In the genomic region with DNA sequence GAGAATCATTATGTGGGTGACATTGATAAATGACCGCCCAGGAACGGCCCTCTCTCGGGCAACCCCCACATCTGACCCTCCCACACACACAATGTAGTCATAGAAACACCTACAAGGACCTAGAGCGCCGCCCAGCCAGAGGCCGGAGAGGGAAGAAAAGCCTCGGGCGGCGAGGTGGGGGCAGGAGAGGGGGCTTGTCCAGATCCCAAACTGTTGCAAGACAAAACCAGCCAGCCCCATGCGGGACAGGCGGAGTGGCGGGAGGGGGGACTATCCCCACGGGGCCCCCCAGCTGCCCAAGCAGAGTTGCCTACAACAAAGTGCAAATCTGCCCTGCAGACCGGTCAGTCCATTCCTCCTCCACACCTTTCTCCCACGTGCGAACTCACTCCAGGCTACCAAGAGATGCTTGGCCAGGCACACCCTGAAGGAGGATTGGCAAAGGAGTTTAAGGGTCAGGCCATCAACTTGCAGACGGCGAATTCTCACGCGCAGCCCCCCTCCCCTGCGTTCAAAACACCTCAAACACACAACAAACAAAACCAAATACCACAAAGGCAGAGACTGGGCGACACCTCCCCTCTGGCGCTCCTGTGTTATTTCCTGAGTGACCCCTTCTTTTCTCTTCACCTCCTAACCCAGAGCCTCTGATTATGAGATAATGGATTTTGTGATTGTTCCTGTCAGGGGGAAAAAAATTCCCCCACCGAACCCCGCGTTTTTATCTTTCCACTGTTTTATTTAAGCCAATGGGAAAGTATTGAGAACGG, we compare ENCODE assay signal across 7 mouse cellular contexts.
A peak's percentile ranks its signal among the peaks of the same experiment; 100 is the strongest.
DNase-seq lines count a peak whose midpoint lies in the region; ATAC-seq and TF ChIP-seq lines count a peak whose summit lies in the region.

No protein-coding gene starts in this region.

- peak overlapping the region; percentile 53 for H3K9ac ChIP-seq in forebrain, embryonic 12.5 days
- H3K9ac ChIP-seq in midbrain, embryonic 11.5 days (ENCODE audit: low read length) = peak overlapping the region; percentile 31; the same call in 1 of the 2 replicates

- H3K4me1 ChIP-seq in forebrain, embryonic 12.5 days = peaks cover 42% of the 10 kb centered on the region
- peaks cover 3% of the 10 kb centered on the region; the same call in 1 of the 2 replicates for H3K4me1 ChIP-seq in kidney, adult 2 months (ENCODE audit: control insufficient read depth, insufficient read depth, low read length)
- H3K4me1 ChIP-seq in midbrain, embryonic 11.5 days (ENCODE audit: control insufficient read depth, insufficient read depth, low read length) = peaks cover 29% of the 10 kb centered on the region

- no peaks in the 10 kb centered on the region for H3K9me3 ChIP-seq in forebrain, embryonic 12.5 days
- no peaks in the 10 kb centered on the region for H3K9me3 ChIP-seq in midbrain, embryonic 11.5 days (ENCODE audit: control insufficient read depth, low read length)

- peak; percentile 44; the same call in 1 of the 2 replicates for ATAC-seq in forebrain, embryonic 12.5 days (ENCODE audit: low FRiP score)
- peak; percentile 57 for ATAC-seq in midbrain, embryonic 11.5 days (ENCODE audit: low FRiP score)
- no peak for ATAC-seq in activated CD4-positive, CD25-positive, alpha-beta regulatory T cell, adult 4 months

- H3K27ac ChIP-seq in forebrain, embryonic 12.5 days = peak overlapping the region; percentile 78
- H3K27ac ChIP-seq in kidney, adult 2 months (ENCODE audit: insufficient read depth, low read depth, low read length) = peak overlapping the region; percentile 21
- H3K27ac ChIP-seq in midbrain, embryonic 11.5 days (ENCODE audit: low read depth, low read length) = no peak overlapping the region

- under 1% methylated on average over 27 of the region's 27 CpGs for WGBS in forebrain, embryonic 12.5 days
- 12% methylated on average over 27 of the region's 27 CpGs for WGBS in kidney, adult 2 months
- 1% methylated on average over 24 of the region's 27 CpGs for WGBS in midbrain, embryonic 11.5 days

- DNase-seq in 3T3-L1 (ENCODE audit: low read depth, low spot score) (peak; percentile 33), R1 (ENCODE audit: low read depth, low spot score) (peak; percentile 75)
- peak; percentile 66 for DNase-seq in kidney, adult 2 months
- peak; percentile 94 for DNase-seq in midbrain, embryonic 11.5 days (ENCODE audit: low spot score, missing footprints)
- DNase-seq in frontal cortex, postnatal 36 days (ENCODE audit: low spot score in 2 of 2) = no peak

- no peak for TF ChIP-seq POLR2A in kidney, adult 2 months (IDR thresholded peaks at IDR 0.05; ENCODE audit: low read depth, low read length)

- peaks cover 26% of the 10 kb centered on the region for H3K27me3 ChIP-seq in forebrain, embryonic 12.5 days
- H3K27me3 ChIP-seq in kidney, adult 2 months (replicated peaks; ENCODE audit: control insufficient read depth, insufficient read depth, low read length) = peaks cover 9% of the 10 kb centered on the region
- peaks cover 31% of the 10 kb centered on the region for H3K27me3 ChIP-seq in midbrain, embryonic 11.5 days (ENCODE audit: control insufficient read depth, insufficient read depth, low read length)

- peaks cover 11% of the 10 kb centered on the region for H3K36me3 ChIP-seq in forebrain, embryonic 12.5 days (replicated peaks)
- no peaks in the 10 kb centered on the region for H3K36me3 ChIP-seq in kidney, adult 2 months (ENCODE audit: control insufficient read depth, insufficient read depth, low read length)
- peaks cover 2% of the 10 kb centered on the region; the same call in 1 of the 2 replicates for H3K36me3 ChIP-seq in midbrain, embryonic 11.5 days (ENCODE audit: control insufficient read depth, insufficient read depth, low read length)

- peak overlapping the region; percentile 56 for H3K4me2 ChIP-seq in forebrain, embryonic 12.5 days
- H3K4me2 ChIP-seq in midbrain, embryonic 11.5 days = peak overlapping the region; percentile 44

- H3K4me3 ChIP-seq in forebrain, embryonic 12.5 days (replicated peaks) = peak overlapping the region; percentile 27
- H3K4me3 ChIP-seq in kidney, adult 2 months (ENCODE audit: insufficient read depth, low read depth, low read length) = no peak overlapping the region
- peak overlapping the region; percentile 19 for H3K4me3 ChIP-seq in midbrain, embryonic 11.5 days (ENCODE audit: low read depth, low read length)

- no peak for TF ChIP-seq CTCF in kidney, adult 2 months (conservative IDR thresholded peaks at IDR 0.05; ENCODE audit: insufficient read depth, insufficient read length, low read depth, low read length)

Comparison
In these comparisons a context has a peak if more than half of its experiments do, and no peak if none do; other contexts are left out.
1. DNase-seq: peak in 3T3-L1 (single experiment), R1 (single experiment), kidney, adult 2 months (single experiment) and midbrain, embryonic 11.5 days (single experiment); none in frontal cortex, postnatal 36 days (0 of 2).